Mouse (Mus musculus) forebrain, embryonic 16.5 days (tissue): Measurements from ENCODE around the gene Csnk1d. TPM values are rescaled to one million over a fixed set of nuclear protein-coding genes. Genes with fewer than 3 reads are reported as not detected.
A peak's percentile ranks its signal among the peaks of the same experiment; 100 is the strongest.

ENCODE experiments used
- ATAC-seq: fragments of 200-750 bp; cut with Nextera tagmentation; 2 replicates; pipeline ENCODE4 v1.8.0; 2017; ENCODE audit warnings: mild to moderate bottlenecking, moderate library complexity
- H3K27ac ChIP-seq: fragments of 300-500 bp; sonication (generic); 2 replicates; pipeline ENCODE4 v1.5.1; 2014; ENCODE audit warnings: low read length, control low read depth
- H3K27me3 ChIP-seq: fragments of 300-500 bp; sonication (generic); replicated peaks from 2 replicates; pipeline ENCODE4 v1.6.1; 2014; ENCODE audit warnings: low read length; ENCODE audit not compliant: control insufficient read depth, insufficient read depth
- H3K36me3 ChIP-seq: fragments of 300-500 bp; sonication (generic); 2 replicates; pipeline ENCODE4 v1.6.1; 2014; ENCODE audit not compliant: control insufficient read depth, insufficient read depth
- H3K4me1 ChIP-seq: fragments of 300-500 bp; sonication (generic); replicated peaks from 2 replicates; pipeline ENCODE4 v1.6.1; 2014; ENCODE audit warnings: low read length; ENCODE audit not compliant: control insufficient read depth, insufficient read depth
- H3K4me2 ChIP-seq: fragments of 300-500 bp; sonication (generic); 2 replicates; pipeline ENCODE4 v1.6.1; 2014; ENCODE audit warnings: mild to moderate bottlenecking, low read length, control low read depth
- H3K4me3 ChIP-seq: fragments of 300-500 bp; sonication (generic); replicated peaks from 2 replicates; pipeline ENCODE4 v1.5.1; 2014; ENCODE audit warnings: mild to moderate bottlenecking, low read length, control low read depth
- H3K9ac ChIP-seq: fragments of 300-500 bp; sonication (generic); replicated peaks from 2 replicates; pipeline ENCODE4 v1.6.1; 2014; ENCODE audit warnings: low read depth, low read length, control low read depth
- H3K9me3 ChIP-seq: fragments of 300-500 bp; sonication (generic); 2 replicates; pipeline ENCODE4 v1.6.1; 2016; ENCODE audit warnings: low read length; ENCODE audit not compliant: control insufficient read depth
- WGBS: fragments of 180-500 bp; shearing (Covaris S2); extraction: QIAGEN DNeasy Blood & Tissue Kit; methylation state at CpG from one replicate; pipeline ENCODE4 v1.1.7; 2014; 5-methylcytosine and 5-hydroxymethylcytosine counted together
- polyA plus RNA-seq: library from polyadenylated mRNA; unstranded; fragments of >200 nt; fragmentation: Nextera tagmentation; extraction: Ambion mirVana; gene quantifications from 2 replicates; pipeline ENCODE4 v1.2.1, GENCODE M21; 2015

Csnk1d gene
- polyA plus RNA-seq, 1 experiment from 2014 or later: 146 TPM

DNA sequence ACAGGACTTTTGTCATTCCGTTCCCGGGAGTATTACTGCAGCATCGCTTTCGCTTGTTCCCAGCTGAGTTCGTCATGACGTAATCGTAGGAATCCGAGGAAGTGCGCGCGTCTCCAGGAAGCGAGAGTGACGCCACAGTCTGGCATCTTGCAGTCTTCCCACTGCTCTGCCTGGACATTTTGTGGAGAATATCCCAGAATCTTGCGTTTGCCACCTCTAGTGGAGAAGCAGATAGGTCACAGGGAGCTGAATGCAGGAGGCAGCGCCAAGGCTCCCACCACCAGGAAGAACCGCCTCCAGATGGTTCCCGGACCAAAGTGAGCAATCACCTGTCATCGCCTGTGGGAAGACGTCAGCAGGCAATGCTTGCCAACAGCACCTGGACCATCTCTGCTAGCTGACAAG, 23.8 kb upstream of the Csnk1d start:
- no peaks in the 10 kb centered on the region for H3K27me3 ChIP-seq
- H3K4me3 ChIP-seq: peak overlapping the region; percentile 28
- no peaks in the 10 kb centered on the region for H3K9me3 ChIP-seq
- no peak overlapping the region for H3K27ac ChIP-seq
- H3K4me1 ChIP-seq: peaks cover 5% of the 10 kb centered on the region
- H3K36me3 ChIP-seq: no peaks in the 10 kb centered on the region
- H3K9ac ChIP-seq: peak overlapping the region; percentile 37; the same call in 1 of the 2 replicates
- peak overlapping the region; percentile 43 for H3K4me2 ChIP-seq
- WGBS: 55% methylated on average over 19 of the region's 19 CpGs
- no peak for ATAC-seq

DNA sequence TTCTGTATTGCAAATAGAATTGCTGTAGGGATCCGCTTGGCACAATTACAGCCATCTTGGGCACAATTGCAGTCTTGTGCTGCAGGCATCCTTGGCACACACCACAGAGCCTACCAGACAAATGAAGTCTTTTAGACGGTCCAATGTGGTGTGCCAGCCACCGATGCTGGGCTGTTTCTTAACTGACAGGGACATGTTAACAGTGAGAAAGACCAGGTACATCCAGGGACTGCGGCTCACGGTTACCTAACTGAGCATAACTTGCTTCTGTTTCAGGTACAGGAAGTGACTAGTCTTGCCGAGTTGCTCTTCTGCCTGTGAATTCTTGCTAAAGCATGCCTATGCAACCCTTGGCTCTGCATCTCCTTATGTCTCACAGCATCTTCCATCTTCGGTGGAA, 22.5 kb upstream of the Csnk1d start:
- no peak overlapping the region for H3K4me3 ChIP-seq
- H3K36me3 ChIP-seq: no peaks in the 10 kb centered on the region
- no peak for ATAC-seq
- H3K9me3 ChIP-seq: no peaks in the 10 kb centered on the region
- H3K4me1 ChIP-seq: peaks cover 5% of the 10 kb centered on the region
- no peaks in the 10 kb centered on the region for H3K27me3 ChIP-seq
- H3K4me2 ChIP-seq: no peak overlapping the region
- no peak overlapping the region for H3K27ac ChIP-seq
- H3K9ac ChIP-seq: no peak overlapping the region
- WGBS: 76% methylated on average over 7 of the region's 7 CpGs

DNA sequence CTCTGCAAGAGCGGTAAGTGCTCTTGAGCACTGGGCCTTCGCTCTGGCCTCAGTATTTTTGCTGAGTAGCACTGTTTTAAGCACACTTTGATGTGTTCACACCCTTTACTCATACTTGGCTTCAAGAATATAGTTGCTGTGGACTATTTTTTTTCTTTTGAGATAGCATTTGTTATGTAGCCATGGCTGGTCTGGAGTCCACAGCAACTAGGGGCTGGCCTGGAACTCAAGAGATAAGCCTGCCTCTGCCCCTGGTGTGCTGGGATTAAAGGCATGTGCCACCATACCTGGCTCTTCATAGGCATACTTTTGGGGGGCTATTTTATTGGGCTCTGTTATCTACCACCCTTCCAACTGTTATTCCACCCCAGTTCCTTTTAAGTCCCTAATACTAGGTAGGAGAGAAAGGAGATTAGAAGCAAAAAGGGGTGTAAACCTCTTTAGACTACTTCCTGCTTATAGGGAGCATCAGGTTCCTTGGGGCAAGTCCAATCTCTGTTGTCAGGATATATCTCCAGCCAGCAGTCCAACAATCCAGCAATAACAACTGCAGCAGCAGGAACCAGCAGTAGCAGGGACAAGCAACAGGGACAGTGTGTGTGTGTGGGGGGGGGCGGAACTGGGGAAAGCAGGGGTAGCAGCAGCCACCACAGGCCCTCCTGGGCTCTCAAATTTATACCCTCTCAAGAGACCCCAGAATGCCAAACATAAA, 19.1 kb upstream of the Csnk1d start:
- Histone ChIP-seq H3K9me3 (no peaks in the 10 kb centered on the region), H3K4me1 (peaks cover 5% of the 10 kb centered on the region), H3K27ac (no peak overlapping the region), H3K4me2 (no peak overlapping the region), H3K9ac (no peak overlapping the region), H3K27me3 (no peaks in the 10 kb centered on the region), H3K4me3 (no peak overlapping the region), H3K36me3 (no peaks in the 10 kb centered on the region)
- 95% methylated on average over 3 of the region's 3 CpGs for whole genome bisulfite sequencing
- no peak for ATAC-seq

DNA sequence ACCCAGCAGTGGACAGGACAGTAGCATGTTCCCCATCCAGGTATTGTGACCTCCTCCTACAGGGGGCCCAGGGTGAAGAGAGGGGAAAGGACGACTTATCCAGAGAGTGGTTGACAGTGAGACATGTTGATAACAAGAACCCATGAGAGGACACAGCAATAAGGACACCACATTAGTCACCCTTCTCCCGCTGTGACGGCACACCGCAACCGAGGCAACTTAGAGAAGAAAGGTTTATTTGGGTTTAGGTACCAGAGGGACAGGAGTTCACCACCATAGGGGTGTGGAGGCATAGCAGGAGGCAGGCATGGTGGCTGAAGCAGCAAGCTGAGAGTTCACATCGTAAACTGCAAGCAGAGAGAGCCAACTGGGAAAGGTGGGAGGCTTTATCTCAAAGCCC, 15.1 kb upstream of the Csnk1d start:
- H3K36me3 ChIP-seq: no peaks in the 10 kb centered on the region
- H3K4me1 ChIP-seq: no peaks in the 10 kb centered on the region
- ATAC-seq: no peak
- H3K27ac ChIP-seq: no peak overlapping the region
- no peaks in the 10 kb centered on the region for H3K27me3 ChIP-seq
- no peak overlapping the region for H3K4me2 ChIP-seq
- WGBS: 80% methylated on average over 6 of the region's 6 CpGs
- H3K4me3 ChIP-seq: no peak overlapping the region
- no peak overlapping the region for H3K9ac ChIP-seq
- no peaks in the 10 kb centered on the region for H3K9me3 ChIP-seq

DNA sequence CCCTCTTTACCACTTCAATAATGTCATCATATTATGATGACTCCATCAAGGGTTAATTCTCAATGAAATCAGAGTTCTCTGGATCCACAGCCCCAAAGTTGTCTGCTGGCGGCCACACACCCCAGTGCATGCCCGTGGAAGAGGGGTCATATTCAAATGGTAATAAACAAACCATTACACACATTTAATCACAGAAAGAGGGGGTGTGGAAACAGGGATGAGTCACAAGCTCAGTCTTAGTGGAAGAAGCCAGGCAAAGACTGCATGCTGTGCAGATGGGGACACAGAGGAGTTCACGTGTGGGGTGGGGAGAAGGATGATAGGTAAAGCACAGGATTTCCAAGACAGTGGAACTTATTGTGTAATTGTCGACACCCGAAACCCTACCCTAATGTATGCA, 13.2 kb upstream of the Csnk1d start:
- no peak overlapping the region for H3K9ac ChIP-seq
- ATAC-seq: no peak
- H3K36me3 ChIP-seq: no peaks in the 10 kb centered on the region
- no peak overlapping the region for H3K4me2 ChIP-seq
- H3K4me3 ChIP-seq: no peak overlapping the region
- no peaks in the 10 kb centered on the region for H3K4me1 ChIP-seq
- no peaks in the 10 kb centered on the region for H3K9me3 ChIP-seq
- WGBS: 54% methylated on average over 5 of the region's 5 CpGs
- no peak overlapping the region for H3K27ac ChIP-seq
- H3K27me3 ChIP-seq: no peaks in the 10 kb centered on the region

DNA sequence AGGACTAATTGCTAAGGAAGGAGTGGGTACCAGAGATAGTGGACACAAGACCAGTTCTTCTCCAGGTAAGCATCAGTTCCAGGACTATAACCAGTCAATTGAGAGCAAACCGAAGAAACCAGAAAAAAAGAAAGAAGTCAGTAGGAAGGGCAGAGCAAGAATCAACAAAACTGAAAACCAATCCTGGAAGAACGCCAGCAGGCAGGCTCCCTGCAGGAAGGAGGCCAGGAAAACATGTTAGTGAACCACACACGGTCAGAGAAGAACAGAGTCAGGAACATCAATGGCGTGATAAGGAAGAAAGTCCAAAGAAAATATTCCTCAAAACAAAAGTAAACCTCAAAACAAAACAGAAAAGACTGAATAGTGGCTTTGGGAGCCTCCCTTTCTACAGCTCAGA, 10.8 kb upstream of the Csnk1d start:
- H3K4me1 ChIP-seq: no peaks in the 10 kb centered on the region
- WGBS: 61% methylated on average over 4 of the region's 4 CpGs

DNA sequence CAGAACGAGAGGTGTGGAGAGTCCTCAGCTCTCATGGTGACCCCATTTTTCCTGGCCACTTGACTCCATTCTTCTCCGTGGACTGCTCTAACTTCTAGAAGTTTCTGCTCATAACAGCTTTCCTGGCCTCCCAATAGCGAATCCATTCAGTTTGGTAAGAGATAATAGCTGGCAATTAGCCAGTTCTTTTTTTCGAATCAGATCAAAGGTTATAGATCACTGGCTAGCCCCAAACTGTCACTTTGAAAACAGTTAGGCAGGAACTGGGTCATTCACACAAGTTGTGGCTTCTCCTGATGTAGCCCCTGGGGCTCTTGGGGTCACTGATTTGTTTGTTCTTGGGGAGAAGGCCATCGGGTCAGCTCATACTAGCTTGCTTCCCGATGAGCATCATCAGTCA, 3.6 kb upstream of the Csnk1d start:
- no peak overlapping the region for H3K4me2 ChIP-seq
- no peak for ATAC-seq
- no peaks in the 10 kb centered on the region for H3K9me3 ChIP-seq
- H3K9ac ChIP-seq: no peak overlapping the region
- H3K27me3 ChIP-seq: no peaks in the 10 kb centered on the region
- H3K4me1 ChIP-seq: peaks cover 15% of the 10 kb centered on the region
- H3K4me3 ChIP-seq: no peak overlapping the region
- H3K27ac ChIP-seq: no peak overlapping the region
- 89% methylated on average over 6 of the region's 6 CpGs for WGBS
- H3K36me3 ChIP-seq: no peaks in the 10 kb centered on the region

More for the DNA sequence above, 10.8 kb upstream of the Csnk1d start:
- Histone ChIP-seq H3K9me3 (no peaks in the 10 kb centered on the region), H3K36me3 (no peaks in the 10 kb centered on the region), H3K4me2 (no peak overlapping the region), H3K27ac (no peak overlapping the region), H3K9ac (no peak overlapping the region), H3K4me3 (no peak overlapping the region), H3K27me3 (no peaks in the 10 kb centered on the region)
- ATAC-seq: no peak

DNA sequence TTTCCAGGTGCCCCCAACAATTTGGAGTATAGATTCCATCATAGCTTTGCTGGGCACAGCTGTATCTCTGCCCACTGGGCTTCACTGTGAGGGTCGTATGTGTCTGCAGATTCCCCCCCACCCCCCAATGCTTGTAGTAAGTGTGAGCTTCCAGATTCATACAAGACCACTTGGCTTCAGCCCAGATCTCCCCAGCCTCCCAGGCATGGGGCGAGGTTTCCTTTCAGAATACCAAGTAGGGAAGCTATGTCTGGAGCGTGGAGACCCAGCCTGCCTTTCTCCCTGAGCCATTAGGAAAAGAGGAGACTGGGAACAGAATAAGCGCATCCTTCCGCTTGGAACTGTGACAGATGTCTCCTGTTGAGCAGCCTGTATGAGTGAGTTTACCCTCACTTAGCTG, 2.5 kb upstream of the Csnk1d start:
- no peak overlapping the region for H3K4me2 ChIP-seq
- no peak overlapping the region for H3K4me3 ChIP-seq
- no peaks in the 10 kb centered on the region for H3K27me3 ChIP-seq
- no peak overlapping the region for H3K27ac ChIP-seq
- no peaks in the 10 kb centered on the region for H3K36me3 ChIP-seq
- H3K4me1 ChIP-seq: peaks cover 26% of the 10 kb centered on the region
- no peak for ATAC-seq
- no peak overlapping the region for H3K9ac ChIP-seq
- no peaks in the 10 kb centered on the region for H3K9me3 ChIP-seq
- 54% methylated on average over 5 of the region's 5 CpGs for WGBS

DNA sequence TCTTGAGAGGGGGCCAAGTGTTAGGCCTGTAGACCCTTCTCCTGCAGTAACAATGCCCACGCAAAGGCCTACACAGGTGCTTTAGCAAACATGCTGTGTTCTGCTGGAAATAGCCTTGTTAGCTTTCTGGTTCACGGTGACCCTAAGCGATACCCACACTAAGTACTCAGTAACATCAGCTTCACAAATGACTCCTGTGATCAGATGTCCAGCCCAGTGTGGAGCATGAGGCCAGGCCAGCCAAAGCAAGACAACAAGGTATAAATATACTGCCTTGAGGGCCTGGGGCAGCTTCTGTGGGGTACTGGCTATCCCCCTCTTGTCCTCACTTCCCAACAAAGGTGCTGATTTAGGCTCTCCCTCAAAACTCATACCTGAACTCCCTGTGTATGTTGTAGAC, 1.9 kb upstream of the Csnk1d start:
- 97% methylated on average over 3 of the region's 3 CpGs for WGBS
- no peak for ATAC-seq
- H3K9me3 ChIP-seq: no peaks in the 10 kb centered on the region
- H3K9ac ChIP-seq: no peak overlapping the region
- H3K36me3 ChIP-seq: no peaks in the 10 kb centered on the region
- no peak overlapping the region for H3K4me3 ChIP-seq
- H3K27ac ChIP-seq: no peak overlapping the region
- H3K4me1 ChIP-seq: peaks cover 31% of the 10 kb centered on the region
- H3K27me3 ChIP-seq: no peaks in the 10 kb centered on the region
- no peak overlapping the region for H3K4me2 ChIP-seq

DNA sequence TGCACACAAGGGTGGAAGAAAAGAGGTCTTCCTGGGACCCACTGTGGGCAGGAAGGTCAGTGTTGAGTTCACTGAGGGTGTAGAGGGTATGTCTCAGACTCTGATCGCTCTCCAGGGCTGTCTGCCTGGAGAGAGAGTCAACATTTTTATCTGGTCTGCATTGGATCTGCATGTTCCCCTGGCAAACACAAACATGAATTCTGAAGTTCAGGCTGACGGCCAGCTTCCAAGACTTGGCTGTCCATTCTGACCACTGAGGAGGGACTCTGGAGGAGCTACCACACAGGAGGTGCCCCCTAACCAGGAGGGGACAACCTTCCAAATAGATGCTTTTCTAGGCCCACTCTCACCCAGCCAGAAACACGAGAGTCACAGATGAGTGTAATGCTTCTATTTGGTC, 661 bp upstream of the Csnk1d start:
- peaks cover 38% of the 10 kb centered on the region for H3K4me1 ChIP-seq
- ATAC-seq: peak; percentile 7; the same call in 1 of the 2 replicates
- 73% methylated on average over 3 of the region's 3 CpGs for WGBS
- peak overlapping the region; percentile 92 for H3K4me3 ChIP-seq
- no peaks in the 10 kb centered on the region for H3K9me3 ChIP-seq
- H3K27ac ChIP-seq: peak overlapping the region; percentile 93; the same call in 1 of the 2 replicates
- peak overlapping the region; percentile 74 for H3K9ac ChIP-seq
- no peaks in the 10 kb centered on the region for H3K36me3 ChIP-seq
- no peaks in the 10 kb centered on the region for H3K27me3 ChIP-seq
- peak overlapping the region; percentile 72 for H3K4me2 ChIP-seq
